Mouse (Mus musculus): ENCODE results near the gene Cdc42se1.

Cdc42se1 gene

DNA sequence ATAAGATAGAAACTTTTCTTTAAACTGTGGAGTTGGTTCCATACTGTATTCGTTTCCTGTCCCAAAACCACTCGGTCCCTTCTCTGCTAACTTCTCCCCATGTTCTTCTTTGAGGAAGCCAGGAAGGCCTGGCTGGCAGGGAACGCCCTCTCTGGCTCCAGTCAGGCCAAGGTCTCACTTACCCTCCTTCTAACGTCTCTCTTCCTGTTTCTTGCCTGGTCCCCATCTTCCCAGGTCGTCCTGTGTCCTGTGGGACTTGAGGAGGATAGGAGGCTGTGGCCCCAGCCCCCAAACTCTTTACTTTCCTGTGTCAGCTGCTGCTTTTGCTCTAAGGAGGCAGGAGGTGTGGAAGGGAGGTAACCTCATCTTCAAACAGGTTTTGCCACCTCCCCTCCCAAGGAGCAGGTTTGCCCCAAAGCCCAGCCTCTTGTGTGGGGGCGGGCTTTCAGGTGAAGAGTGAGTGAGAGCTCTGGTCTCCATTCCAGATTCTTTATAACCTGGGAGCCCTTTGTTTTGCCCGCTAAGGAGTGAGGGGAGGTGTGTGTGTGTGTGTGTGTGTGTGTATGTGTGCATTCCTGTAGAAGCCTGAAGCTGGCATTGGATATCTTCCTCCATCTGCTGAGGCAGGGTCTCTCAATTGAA lies 22.4 kb downstream of the Cdc42se1 start, which contains the start of gene Bnipl:
TSS of gene Bnipl (minus strand) at position 411 of the 642 bp plus-strand sequence.
- no peak for DNase-seq

DNA sequence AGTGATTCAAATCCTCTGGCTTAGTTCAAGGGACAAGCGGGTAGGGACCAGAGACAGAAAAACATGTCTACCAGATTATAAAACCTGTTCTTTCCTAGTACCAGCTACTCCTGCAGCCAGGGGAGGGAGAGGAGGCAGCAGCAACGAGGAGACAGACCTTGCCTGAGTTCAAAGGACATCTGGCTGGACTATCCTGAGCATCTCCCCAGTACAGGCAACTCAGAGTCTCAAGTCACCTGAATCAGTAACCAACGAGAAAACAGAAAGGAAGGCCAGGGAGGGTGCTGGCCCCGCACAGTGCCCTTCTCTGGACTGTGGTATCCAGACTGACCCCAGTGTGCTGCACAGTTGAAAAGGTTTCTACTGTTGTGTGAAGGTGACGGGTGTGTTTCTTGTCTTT lies 28.4 kb downstream of the Cdc42se1 start:
- DNase-seq: no peak

DNA sequence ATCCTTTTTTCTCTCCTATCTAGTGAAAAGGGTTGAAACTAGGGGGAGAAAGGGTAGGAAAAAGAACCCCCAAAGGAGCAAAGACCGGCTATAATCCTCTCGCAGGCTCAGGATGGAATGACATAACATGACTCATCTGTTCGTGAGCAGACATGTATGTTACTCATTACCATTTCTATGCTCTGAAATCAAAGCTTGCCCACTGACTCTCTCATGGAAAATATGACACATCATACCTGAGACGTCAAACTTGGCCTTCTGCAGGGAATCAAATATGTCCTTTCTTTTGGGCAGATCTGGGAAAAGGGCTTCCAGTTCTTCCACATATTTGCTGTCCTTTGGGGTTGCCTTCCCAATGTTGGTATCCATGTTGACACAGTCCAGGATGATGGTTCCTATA lies 33.4 kb downstream of the Cdc42se1 start:
- no peak for DNase-seq

DNA sequence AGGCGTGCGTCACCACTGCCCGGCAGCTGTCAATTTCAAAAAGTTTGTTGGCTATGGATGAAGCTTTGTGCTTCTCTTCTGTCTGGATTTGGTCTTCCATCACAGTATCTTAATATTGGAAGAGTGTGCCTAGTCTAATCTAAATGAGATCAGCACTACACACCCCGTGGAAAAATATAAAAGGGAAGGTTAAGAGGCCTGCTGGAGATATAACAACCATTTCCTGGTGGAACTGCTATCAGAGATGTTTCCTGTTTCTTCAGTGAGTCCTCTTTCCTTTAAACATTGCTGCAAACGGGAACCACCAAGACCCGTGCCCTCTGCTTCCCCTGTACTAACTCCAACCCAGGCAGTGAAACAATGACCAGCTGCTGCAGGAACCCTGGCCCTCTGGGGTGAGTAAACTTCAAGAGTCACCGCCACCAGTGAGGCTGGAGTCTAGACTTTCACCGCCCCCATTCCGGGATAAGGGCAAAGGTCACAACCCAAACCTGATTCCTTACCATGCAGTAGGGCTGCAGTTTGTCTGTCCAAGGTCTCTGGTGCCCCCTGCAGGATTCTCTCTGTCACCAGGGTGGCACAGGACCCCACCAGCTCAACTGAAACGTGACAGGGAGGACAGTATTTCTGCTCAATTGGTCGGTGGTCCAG lies 34.7 kb downstream of the Cdc42se1 start:
- DNase-seq: peak; percentile 87

DNA sequence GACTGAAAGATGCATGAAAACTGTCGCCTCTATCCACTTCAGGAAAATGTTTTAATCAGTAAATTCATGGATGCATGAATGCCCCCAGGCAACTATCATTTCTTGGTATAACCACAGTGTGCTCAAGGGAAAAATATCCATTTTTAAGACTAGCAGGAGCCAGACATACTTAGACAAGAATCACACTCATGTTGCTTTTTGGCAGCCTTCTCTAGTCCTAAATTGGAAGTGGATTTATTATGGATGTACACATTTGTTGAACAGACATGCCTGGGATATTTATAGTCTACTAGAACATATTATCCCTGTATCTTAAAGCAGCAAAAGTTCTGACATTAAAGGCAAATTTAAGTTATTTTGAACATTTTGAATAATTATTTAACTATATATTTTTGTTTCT lies 36.2 kb downstream of the Cdc42se1 start:
- DNase-seq: no peak

DNA sequence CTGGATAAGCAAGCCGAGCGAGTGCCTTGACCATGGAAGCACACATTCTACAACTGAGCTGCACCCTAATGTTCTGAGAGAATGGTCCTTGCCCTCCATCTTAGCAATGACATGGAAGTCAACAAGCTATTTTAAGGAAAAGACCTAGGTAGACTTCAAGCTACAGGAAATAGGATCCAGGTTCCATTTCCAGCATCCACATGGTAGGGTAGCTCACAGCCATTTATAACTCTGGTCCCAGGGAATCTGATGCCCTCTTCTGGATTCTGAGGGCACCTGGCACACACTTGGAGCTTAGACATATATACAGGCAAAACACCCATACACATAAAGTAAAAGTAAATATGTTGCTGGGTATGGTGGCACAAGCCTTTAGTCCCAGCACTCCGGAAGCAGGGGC lies 37.5 kb downstream of the Cdc42se1 start:
- DNase-seq: no peak

DNA sequence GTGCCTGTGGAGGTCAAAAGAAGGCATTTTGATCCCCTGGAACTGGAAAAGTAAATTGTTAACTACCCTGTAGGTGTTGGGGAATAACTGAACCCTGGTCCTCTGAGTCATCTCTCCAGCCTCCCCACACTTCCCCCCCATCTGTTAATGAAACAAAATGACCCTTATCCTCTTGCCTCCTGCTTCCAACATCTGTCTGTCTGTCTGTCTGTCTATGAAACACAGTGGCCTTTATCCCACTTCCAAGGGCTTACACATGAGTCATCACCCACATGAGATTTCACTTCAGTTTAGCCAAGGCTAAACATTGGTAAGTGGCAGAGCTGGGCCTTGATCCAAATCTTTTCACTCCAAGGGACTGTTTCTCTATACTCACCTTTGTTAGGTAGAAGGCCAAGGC lies 39.3 kb downstream of the Cdc42se1 start:
- no peak for DNase-seq

DNA sequence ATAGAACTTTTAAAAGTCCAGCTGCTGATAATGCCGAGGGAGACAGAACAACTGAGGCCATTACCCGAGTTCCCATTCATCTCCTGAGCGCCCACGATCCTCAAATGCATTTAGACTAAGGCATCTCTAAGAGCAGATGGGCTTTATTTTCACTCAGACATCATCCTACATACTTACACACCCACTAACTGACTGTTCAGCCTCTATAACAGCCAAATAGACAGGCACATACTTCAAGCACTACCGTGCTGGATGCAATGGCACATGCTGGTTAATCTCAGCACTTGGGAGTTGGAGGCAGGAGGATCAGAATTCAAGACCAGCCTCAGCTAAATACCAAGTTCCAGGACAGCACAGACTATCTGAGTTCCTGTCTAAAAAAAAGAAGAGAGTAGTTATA lies 41.3 kb downstream of the Cdc42se1 start:
- no peak for DNase-seq

DNA sequence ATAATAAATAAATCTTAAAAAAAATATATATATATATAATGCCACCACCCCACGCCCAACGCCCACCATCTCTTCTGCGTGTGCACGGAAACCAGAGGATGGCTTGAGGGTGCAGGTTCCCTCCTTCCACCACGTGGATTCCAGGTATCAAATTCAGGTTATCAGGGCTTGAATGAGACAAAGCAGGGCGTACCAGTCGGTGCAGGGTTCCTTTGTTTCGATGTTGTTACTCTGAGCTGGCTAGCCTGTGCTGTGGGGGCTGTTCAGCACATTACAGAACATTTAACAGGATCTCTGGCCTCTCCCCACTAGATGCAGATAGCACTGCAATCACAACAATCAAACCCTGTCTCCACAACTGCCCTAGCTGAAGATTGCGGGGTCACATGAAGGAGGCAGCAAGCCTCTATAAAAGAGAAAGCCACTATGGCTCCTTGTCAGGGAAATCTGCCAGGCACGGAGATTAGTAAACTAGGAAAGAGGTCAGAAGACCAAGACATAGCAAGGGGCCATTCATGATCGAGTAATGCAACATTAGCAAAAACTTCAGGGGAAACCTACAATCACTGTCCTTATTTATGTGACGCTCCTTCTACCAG lies 42.3 kb downstream of the Cdc42se1 start:
- no peak for DNase-seq

DNA sequence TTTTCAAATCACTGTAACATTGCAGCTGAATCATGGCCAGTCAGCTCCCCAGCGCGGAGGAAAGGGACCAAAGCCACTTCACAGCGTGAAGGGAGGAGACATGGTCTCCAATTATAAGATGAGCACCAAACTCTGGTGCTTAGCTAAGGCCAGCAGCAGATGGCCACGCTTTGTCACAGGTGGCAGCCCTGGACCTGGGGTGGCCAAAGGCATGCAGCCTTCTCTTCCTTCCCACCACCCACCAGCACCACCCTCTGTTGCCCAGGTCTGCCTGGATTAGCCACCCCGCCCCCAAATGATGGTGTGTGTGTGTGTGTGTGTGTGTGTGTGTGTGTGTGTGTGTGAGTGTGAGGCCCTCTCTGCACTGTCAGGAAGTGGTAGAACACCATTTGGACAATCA lies 44.9 kb downstream of the Cdc42se1 start:
- no peak for DNase-seq

DNA sequence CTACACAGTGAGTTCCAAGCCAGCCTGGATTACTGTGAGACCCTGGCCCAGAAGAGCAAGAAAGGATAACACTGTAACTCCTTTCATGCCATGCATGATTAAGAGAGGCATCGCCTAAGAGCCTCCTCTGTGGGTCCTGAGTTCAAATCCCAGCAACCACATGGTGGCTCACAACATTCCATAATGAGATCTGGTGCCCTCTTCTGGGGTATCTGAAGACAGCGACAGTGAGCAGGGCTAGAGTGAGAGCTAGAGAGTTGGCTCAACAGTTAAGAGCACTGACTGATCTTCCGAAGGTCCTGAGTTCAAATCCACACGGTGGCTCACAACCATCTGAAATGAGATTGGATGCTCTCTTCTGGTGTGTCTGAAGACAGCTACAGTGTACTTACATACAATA lies 45.9 kb downstream of the Cdc42se1 start:
- DNase-seq: no peak

DNA sequence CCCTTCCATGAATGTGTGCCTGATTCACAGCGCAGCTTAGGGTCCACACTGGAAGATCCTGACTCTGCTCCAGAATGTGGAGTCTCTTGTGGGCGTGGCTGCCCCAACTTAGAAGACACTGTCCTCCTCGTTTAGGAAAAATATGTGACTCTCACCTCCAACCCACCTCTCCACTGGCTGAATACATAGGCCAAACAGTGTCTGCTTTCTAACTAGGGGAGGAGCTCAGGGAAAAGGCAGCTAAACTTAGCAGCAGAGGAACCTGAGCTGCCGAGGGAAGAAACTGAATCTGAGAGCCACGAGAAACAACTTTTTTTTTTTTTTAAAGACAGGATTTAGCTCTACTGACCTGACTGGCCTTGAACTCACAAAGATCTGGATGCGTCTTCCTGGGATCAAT lies 46.6 kb downstream of the Cdc42se1 start:
- DNase-seq: no peak

DNA sequence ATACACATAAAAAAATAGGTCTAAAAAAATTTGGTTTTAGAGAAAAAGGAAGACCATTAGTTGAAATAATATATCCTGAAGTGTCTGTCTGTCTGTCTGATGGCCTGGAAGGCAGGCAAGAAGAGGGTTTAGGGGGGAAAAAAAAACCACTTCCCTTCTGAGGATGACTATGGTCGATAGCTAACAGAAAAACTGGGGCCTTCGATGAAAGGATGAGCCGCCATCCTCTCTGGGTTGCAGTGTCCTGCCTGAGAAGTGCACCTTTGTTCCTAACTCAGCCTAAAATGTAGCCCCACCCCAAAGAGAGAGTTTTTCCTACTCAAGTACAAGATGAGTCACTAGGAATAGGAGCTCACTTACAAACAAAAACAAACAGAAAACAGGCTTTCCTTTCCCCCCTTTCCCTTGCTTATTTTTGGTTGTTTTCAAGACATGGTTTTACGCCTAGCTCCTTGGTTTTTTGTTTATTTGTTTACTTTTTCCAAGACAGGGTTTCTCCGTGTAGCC lies 47.9 kb downstream of the Cdc42se1 start:
- no peak for DNase-seq

DNA sequence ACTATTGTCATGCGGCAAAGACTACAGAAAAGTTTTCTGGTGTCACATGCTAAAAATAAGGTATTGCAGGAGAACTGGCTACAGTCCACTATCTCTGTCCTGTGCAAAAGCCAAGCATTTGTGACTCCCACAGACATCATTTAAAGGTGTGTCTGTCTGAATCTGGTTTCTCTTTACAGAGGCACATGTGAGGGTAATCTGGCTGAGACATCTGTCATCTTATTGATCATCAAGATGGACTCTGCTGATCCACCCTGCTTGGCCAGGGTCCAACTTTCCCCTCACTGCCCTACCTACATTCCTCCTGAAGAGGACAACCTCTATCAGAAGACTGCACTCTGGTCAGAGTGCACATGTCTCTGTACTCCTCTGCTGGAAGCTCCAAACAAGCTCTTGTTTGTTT lies 48.6 kb downstream of the Cdc42se1 start:
- DNase-seq: no peak

DNA sequence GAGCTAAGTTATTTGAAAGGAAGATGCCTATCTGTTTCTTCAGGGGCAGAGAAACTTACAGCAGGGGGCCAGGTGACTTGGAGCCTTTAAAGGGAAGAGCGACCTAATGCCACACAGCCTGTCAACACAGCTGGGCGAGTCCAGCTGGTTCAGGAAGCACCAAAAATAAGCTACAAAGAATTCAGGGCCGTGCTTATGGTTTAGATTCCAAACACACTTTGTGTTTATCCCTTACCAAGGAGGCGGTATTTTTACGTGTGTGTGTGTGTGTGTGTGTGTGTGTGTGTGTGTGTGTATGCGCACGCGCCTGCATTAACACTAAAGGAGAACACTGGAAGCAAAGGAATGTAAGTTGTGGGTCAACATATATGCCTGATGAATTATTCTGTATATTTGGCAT lies 52.2 kb downstream of the Cdc42se1 start:
- peak; percentile 49 for DNase-seq

DNA sequence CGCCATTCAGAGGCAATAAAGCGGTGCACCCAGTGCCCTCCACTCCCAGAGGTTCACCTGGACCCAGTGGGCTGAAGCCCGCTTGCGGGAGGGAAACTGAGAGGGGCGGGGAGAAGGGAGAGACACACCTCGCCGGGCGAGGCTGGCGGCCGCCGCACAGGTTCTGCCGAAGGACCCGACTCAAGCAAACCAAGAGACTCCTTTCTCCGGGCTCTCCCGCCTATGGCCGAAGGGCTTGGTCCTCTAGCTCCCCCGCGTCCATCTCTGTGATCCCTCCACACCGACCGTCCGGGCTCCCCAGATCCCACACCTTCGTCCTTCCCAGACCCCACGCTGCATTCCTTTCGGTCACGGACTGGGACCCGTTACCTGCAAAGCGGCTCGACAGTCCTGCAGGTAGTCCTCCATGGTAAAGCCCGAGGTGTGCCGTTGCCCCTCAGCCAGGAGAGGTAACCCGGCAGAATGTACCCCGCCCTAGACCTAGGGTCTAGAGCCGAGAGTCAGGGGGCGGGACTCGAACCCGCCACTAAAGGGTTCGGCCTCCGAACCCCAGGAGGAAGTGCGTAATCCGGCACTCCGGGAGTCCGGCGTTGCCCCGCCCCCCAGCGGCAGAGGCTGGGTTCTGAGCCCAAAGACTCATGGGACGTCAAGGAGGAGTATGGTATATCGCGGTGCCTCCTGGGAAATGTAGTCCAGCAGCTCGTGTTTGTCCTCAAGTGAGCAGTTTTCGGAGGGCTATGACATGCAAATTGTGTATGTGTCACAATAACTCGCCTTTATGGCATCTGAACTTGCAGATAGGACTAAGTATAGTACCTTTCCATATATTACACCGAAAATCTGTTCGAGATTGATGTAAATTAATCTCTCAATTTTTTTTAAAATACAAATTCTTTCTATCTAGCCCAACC lies 52.9 kb downstream of the Cdc42se1 start, which contains the start of the genes Mindy1 and Prune1:
TSS of gene Mindy1 (plus strand) at position 130 of the 911 bp plus-strand sequence.
TSS of gene Prune1 (minus strand) at position 861 of the 911 bp plus-strand sequence.
- peak; percentile 98 for DNase-seq

DNA sequence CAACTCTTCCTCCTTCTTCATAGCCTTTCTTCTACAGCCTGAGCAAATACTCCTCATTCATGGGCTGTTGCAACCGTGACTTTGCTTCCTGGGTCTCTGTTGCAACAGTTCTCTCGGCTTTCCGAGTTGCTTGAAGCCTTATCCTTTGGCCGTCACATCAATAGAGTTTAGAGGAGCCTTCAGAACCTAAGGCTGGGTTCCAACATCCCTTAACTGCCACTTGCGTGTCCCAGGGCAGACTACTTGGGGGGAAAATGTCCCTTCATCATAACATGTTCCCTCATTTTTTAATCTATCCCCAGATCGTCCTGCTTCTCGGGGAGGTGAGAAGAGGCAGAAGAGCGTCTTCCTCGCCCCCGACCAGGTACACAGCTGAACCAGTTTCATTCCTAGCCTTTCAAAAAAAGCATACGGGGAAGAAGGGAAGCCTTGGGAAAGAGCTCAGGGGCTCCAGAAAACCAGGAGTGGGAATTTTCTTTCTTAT lies 53.9 kb downstream of the Cdc42se1 start:
- no peak for DNase-seq

DNA sequence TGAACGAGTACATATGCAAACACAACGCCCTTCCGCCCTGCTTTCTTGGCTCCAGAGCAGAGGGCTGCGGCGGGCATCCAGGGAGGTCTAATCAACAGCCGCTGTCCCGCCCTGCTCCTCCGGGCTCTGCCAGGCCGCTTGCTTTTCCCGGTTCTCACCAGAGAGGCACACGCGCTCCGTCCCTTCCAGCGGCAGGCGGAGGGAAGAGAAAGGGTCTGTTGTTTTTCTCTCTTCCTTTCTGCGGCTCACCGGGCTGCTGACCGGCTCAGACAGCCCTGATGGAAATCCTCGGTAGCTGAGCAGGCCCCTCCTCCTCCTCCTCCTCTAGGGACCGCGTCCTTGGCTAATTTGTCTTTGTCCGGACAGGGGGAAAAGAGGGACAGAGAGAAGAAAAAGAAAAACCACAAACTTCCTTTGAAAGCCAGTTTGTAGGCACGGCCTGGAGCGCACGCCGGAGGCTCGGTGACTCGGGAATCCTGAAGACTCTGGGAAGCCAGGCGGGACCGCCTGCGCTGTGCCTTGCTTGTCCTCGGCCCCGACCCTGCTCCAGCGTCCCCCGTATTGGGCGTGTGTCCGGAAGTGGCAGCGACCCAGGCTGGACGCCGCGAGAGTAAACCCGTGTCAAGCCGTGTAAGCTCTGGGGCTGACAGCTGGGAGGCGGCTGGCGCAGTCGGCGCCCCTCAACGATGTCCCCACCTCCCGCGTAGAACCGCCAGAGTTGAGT lies 54.5 kb downstream of the Cdc42se1 start:
- peak; percentile 85 for DNase-seq

DNA sequence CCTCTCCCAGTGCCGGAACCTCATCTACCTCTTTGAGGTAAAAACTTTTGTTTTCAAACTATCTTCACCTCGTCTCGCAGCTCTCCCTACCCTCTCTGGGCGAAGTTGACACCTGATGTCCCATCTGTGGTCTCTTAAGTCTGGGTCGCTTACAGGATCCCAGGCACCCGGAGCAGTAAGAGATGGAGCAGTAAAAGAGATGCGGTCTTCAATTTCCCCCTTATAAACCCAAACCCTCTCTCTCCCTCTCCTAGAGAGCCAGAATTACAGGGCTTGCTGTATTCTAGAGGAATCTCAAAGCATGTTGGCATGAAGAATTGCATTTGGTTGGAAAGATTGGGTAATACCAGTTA lies 55.0 kb downstream of the Cdc42se1 start:
- no peak for DNase-seq

DNA sequence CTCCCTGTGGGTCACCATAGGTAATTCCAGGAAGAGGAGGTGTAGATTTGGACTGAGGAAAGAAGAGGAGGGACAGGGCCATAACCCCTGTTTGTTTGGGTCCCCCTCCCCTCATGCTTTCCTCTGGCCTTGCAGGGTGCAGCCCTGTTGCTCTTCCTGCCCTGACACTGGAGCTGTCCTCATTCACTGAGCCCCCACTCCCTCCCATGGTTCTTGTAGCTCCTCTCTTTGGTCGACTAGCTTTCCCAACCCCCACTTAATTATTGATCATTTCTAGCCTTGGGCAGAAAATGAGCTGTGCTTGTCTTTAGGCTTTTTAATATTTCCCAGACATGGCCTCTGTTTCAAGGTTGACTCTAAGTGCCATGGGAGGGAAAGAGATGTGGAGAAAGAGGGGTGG lies 55.5 kb downstream of the Cdc42se1 start:
- DNase-seq: no peak

DNA sequence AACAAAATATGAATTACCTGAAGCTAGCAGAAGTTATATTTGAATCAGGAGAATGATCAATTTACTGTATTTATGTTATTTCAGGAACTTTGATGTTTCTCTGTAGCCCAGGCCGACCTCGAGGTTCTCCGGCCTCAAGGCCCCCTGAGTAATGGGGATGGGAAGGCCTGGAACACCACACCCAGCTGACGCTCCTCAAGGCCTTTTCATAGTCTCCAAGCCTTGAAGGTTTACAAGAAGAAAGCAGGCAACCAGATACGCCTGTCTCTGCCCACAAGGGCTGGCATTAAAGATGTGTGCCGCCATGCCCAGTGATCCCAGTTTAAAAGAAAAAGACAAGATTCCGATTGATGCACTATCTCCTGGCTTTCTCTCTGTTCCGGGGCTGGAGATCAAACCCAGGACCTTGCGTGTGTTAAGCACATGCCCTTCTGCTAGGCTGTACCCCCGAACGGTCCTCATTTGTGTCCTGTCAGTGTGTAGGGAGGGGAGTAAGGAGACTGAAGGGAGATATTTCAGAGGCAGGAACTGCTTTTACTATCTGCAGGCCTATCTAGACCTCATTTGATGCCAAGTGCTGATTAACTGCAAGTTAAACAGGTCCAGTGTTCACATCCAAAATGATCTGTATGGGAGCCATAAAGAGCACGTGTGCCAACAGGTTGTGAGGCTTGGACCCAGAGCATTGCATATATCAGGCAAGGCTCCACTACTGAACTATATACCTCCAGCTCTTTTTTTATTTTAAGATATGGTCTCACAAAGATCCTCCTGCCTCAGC lies 56.2 kb downstream of the Cdc42se1 start:
- DNase-seq: no peak

Measured in kidney, adult 18-20 months (tissue).